Mouse (Mus musculus): ENCODE results near the gene Acp6. TPM values are rescaled to one million over a fixed set of nuclear protein-coding genes. Genes with fewer than 3 reads are reported as not detected.
A peak's percentile ranks its signal among the peaks of the same experiment; 100 is the strongest.

Gene Acp6
- polyA plus RNA-seq, 1 experiment from 2014 or later, result 50.7 TPM

- H3K9ac ChIP-seq, result peak overlapping the region; percentile 90
- peak overlapping the region; percentile 91 for H3K4me2 ChIP-seq
- no peak for ATAC-seq (replicated peaks; ENCODE audit: insufficient number of reproducible peaks, insufficient read depth, low FRiP score, low read depth)
- no peaks in the 10 kb centered on the region for H3K9me3 ChIP-seq (replicated peaks)
- H3K27ac ChIP-seq, result peak overlapping the region; percentile 93
- peaks cover 32% of the 10 kb centered on the region for H3K4me1 ChIP-seq (replicated peaks)
- peak overlapping the region; percentile 86 for H3K4me3 ChIP-seq
- H3K27me3 ChIP-seq, result no peaks in the 10 kb centered on the region
- WGBS, result 1% methylated on average over 18 of the region's 18 CpGs
- peaks cover under 1% of the 10 kb centered on the region; the same call in 1 of the 2 replicates for H3K36me3 ChIP-seq
Observed at GRCm38 (mm10) chr3:97226719-97227118, 68.1 kb downstream of the Acp6 start.

Other genes with a start within 250 kb of the Acp6 start
- not detected in 2 replicates for gene Gja8, start 232.8 kb upstream of the Acp6 start, polyA plus RNA-seq (2015; fragmentation: Nextera tagmentation; extraction: Ambion mirVana)
- 33.0 and 33.5 TPM in 2 replicates for gene Bcl9, start 139.1 kb downstream of the Acp6 start, polyA plus RNA-seq (2015; fragmentation: Nextera tagmentation; extraction: Ambion mirVana)